Mouse (Mus musculus): ENCODE measurements around the gene Timeless. TPM values are rescaled to one million over a fixed set of nuclear protein-coding genes. Genes with fewer than 3 reads are reported as not detected.
A peak's percentile ranks its signal among the peaks of the same experiment; 100 is the strongest.
"Not testable (repeated sequence)": the region's sequence is repeated elsewhere in the genome, so short reads cannot be mapped to it uniquely, and the experiment has no call there.

Gene Timeless
- total RNA-seq, 1 experiment from 2014 or later = 13.5 TPM

GRCm38 (mm10) chr10:128275374-128275773 is 43.5 kb downstream of the Timeless start:
- ATAC-seq (replicated peaks; ENCODE audit: insufficient number of reproducible peaks, low FRiP score, low TSS enrichment, poor library complexity, severe bottlenecking) = not testable (repeated sequence)

GRCm38 (mm10) chr10:128278158-128278557 is 46.3 kb downstream of the Timeless start:
- ATAC-seq (replicated peaks; ENCODE audit: insufficient number of reproducible peaks, low FRiP score, low TSS enrichment, poor library complexity, severe bottlenecking) = no peak

- no peak for ATAC-seq (replicated peaks; ENCODE audit: insufficient number of reproducible peaks, low FRiP score, low TSS enrichment, poor library complexity, severe bottlenecking)
Measured at GRCm38 (mm10) chr10:128280943-128281342, 49.1 kb downstream of the Timeless start.

GRCm38 (mm10) chr10:128281682-128282081 is 49.8 kb downstream of the Timeless start:
- ATAC-seq (replicated peaks; ENCODE audit: insufficient number of reproducible peaks, low FRiP score, low TSS enrichment, poor library complexity, severe bottlenecking) = no peak

- no peak for ATAC-seq (replicated peaks; ENCODE audit: insufficient number of reproducible peaks, low FRiP score, low TSS enrichment, poor library complexity, severe bottlenecking)
Measured at GRCm38 (mm10) chr10:128282886-128283450, 51.1 kb downstream of the Timeless start.

- ATAC-seq (replicated peaks; ENCODE audit: insufficient number of reproducible peaks, low FRiP score, low TSS enrichment, poor library complexity, severe bottlenecking) = no peak
Measured at GRCm38 (mm10) chr10:128283604-128284579, 52.0 kb downstream of the Timeless start.

GRCm38 (mm10) chr10:128290594-128290993 is 58.7 kb downstream of the Timeless start:
- not testable (repeated sequence) for ATAC-seq (replicated peaks; ENCODE audit: insufficient number of reproducible peaks, low FRiP score, low TSS enrichment, poor library complexity, severe bottlenecking)

- ATAC-seq (replicated peaks; ENCODE audit: insufficient number of reproducible peaks, low FRiP score, low TSS enrichment, poor library complexity, severe bottlenecking) = no peak
Measured at GRCm38 (mm10) chr10:128296370-128297090, 64.7 kb downstream of the Timeless start.

GRCm38 (mm10) chr10:128297221-128297620 is 65.4 kb downstream of the Timeless start:
- no peak for ATAC-seq (replicated peaks; ENCODE audit: insufficient number of reproducible peaks, low FRiP score, low TSS enrichment, poor library complexity, severe bottlenecking)

- ATAC-seq (replicated peaks; ENCODE audit: insufficient number of reproducible peaks, low FRiP score, low TSS enrichment, poor library complexity, severe bottlenecking) = 0 out of 2 replicates have a peak, but pooled peaks have one; percentile 21
Measured at GRCm38 (mm10) chr10:128297622-128298021, 65.8 kb downstream of the Timeless start.

GRCm38 (mm10) chr10:128298243-128298642 is 66.4 kb downstream of the Timeless start:
- ATAC-seq (replicated peaks; ENCODE audit: insufficient number of reproducible peaks, low FRiP score, low TSS enrichment, poor library complexity, severe bottlenecking) = peak; percentile 38

- ATAC-seq (replicated peaks; ENCODE audit: insufficient number of reproducible peaks, low FRiP score, low TSS enrichment, poor library complexity, severe bottlenecking) = no peak
Measured at GRCm38 (mm10) chr10:128298702-128299171, 66.9 kb downstream of the Timeless start, which contains the start of gene Il23a. TSS of gene Il23a (minus strand) at chr10:128298752.

GRCm38 (mm10) chr10:128302357-128302756 is 70.5 kb downstream of the Timeless start:
- ATAC-seq (replicated peaks; ENCODE audit: insufficient number of reproducible peaks, low FRiP score, low TSS enrichment, poor library complexity, severe bottlenecking) = no peak

Other genes starting within 250 kb of the Timeless start
- gene Hsd17b6, start 224.5 kb upstream of the Timeless start, total RNA-seq (2017) = not detected in 3 replicates
- 8.2 to 17.1 TPM (median 11.8 TPM) in 3 replicates for gene Prim1, start 216.9 kb upstream of the Timeless start, total RNA-seq (2017)
- 950 to 1,122 TPM (median 1,063 TPM) in 3 replicates for gene Naca, start 196.5 kb upstream of the Timeless start, total RNA-seq (2017)
- gene Ptges3, start 173.1 kb upstream of the Timeless start, total RNA-seq (2017) = 122 to 160 TPM (median 144 TPM) in 3 replicates
- gene Atp5b, start 148.8 kb upstream of the Timeless start, total RNA-seq (2017) = 601 to 762 TPM (median 711 TPM) in 3 replicates
- 36.8 to 80.0 TPM (median 45.1 TPM) in 3 replicates for gene Baz2a, start 140.5 kb upstream of the Timeless start, total RNA-seq (2017)
- 2.2 to 23.9 TPM (median 6.5 TPM) in 3 replicates for gene Rbms2, start 51.8 kb upstream of the Timeless start, total RNA-seq (2017)
- gene Gls2, start 37.6 kb upstream of the Timeless start, total RNA-seq (2017) = not detected in 3 replicates
- 5.1 to 9.0 TPM (median 7.3 TPM) in 3 replicates for gene Spryd4, start 20.3 kb upstream of the Timeless start, total RNA-seq (2017)
- gene Mip, start 6.2 kb upstream of the Timeless start, total RNA-seq (2017) = not detected in 3 replicates
- not detected in 3 replicates for gene Apon, start 22.0 kb downstream of the Timeless start, total RNA-seq (2017)
- gene Apof, start 36.6 kb downstream of the Timeless start, total RNA-seq (2017) = 0.39 TPM in 1 of 3 replicates, not detected in the others
- 17.5 to 30.8 TPM (median 30.3 TPM) in 3 replicates for gene Stat2, start 38.5 kb downstream of the Timeless start, total RNA-seq (2017)
- gene Il23a, start 66.7 kb downstream of the Timeless start, total RNA-seq (2017) = not detected in 3 replicates
- 12.1 to 21.8 TPM (median 14.6 TPM) in 3 replicates for gene Pan2, start 71.3 kb downstream of the Timeless start, total RNA-seq (2017)
- 31.0 to 45.3 TPM (median 42.6 TPM) in 3 replicates for gene Cnpy2, start 90.4 kb downstream of the Timeless start, total RNA-seq (2017)
- gene Cs, start 105.7 kb downstream of the Timeless start, total RNA-seq (2017) = 72.5 to 84.0 TPM (median 77.3 TPM) in 3 replicates
- gene Coq10a, start 136.9 kb downstream of the Timeless start, total RNA-seq (2017) = 18.2 to 21.9 TPM (median 19.4 TPM) in 3 replicates
- gene Ankrd52, start 145.1 kb downstream of the Timeless start, total RNA-seq (2017) = 6.5 to 18.2 TPM (median 8.3 TPM) in 3 replicates
- not detected in 3 replicates for gene Slc39a5, start 169.2 kb downstream of the Timeless start, total RNA-seq (2017)
- gene Nabp2, start 179.4 kb downstream of the Timeless start, total RNA-seq (2017) = 34.6 to 49.4 TPM (median 44.2 TPM) in 3 replicates
- gene Rnf41, start 179.6 kb downstream of the Timeless start, total RNA-seq (2017) = 16.2 to 36.8 TPM (median 28.3 TPM) in 3 replicates
- gene Smarcc2, start 227.2 kb downstream of the Timeless start, total RNA-seq (2017) = 53.3 to 103 TPM (median 61.2 TPM) in 3 replicates

All from monocyte, adult 5-6 weeks (primary cell).